9 mouse cellular contexts compared by ENCODE assay signal in genomic region chr6:24384193-24384888, GRCm38 (mm10).
DNase-seq lines count a peak whose midpoint lies in the region; ATAC-seq lines count a peak whose summit lies in the region.
"Had no signal": no experiment of that assay in that cellular context is flagged by ENCODE, and none has a peak within 500 bp of the region (broad histone marks: within the 10 kb centered on the region; RNA-seq: fewer than 3 reads in every experiment).

No protein-coding gene starts in this region.

- no peaks in the 10 kb centered on the region for H3K36me3 ChIP-seq in embryonic facial prominence, embryonic 10.5 days (replicated peaks)
- H3K36me3 ChIP-seq in stomach, embryonic 15.5 days, result no peaks in the 10 kb centered on the region
- H3K36me3 ChIP-seq in neural tube, embryonic 15.5 days, result no peaks in the 10 kb centered on the region
- H3K36me3 ChIP-seq: embryonic facial prominence, embryonic 12.5 days had no signal

- no peaks in the 10 kb centered on the region for H3K27me3 ChIP-seq in embryonic facial prominence, embryonic 10.5 days (replicated peaks; ENCODE audit: low read depth, poor library complexity, severe bottlenecking)
- no peaks in the 10 kb centered on the region for H3K27me3 ChIP-seq in stomach, embryonic 15.5 days (replicated peaks)
- H3K27me3 ChIP-seq in neural tube, embryonic 15.5 days (replicated peaks), result no peaks in the 10 kb centered on the region
- H3K27me3 ChIP-seq: embryonic facial prominence, embryonic 12.5 days had no signal

- peak; percentile 81 for DNase-seq in heart, adult 11 months
- DNase-seq in heart, adult 18-20 months, result no peak
- DNase-seq in ovary, postnatal 36 days (ENCODE audit: low spot score), result peak; percentile 6
- no peak for DNase-seq in ovary, adult 18-20 months (ENCODE audit: low spot score)
- peak; percentile 10 for DNase-seq in embryonic facial prominence, embryonic 10.5 days (ENCODE audit: low spot score)
- DNase-seq in embryo, embryonic 10.5 days (ENCODE audit: low spot score), result no peak

- no peak overlapping the region for H3K9ac ChIP-seq in stomach, embryonic 15.5 days
- H3K9ac ChIP-seq in neural tube, embryonic 15.5 days (replicated peaks), result no peak overlapping the region
- H3K9ac ChIP-seq: embryonic facial prominence, embryonic 12.5 days had no signal

- WGBS in embryonic facial prominence, embryonic 10.5 days, result 84% methylated on average over 11 of the region's 11 CpGs
- WGBS in stomach, embryonic 15.5 days, result 80% methylated on average over 11 of the region's 11 CpGs
- WGBS in neural tube, embryonic 15.5 days, result 87% methylated on average over 11 of the region's 11 CpGs

- ATAC-seq in stomach, embryonic 15.5 days (ENCODE audit: insufficient read depth, low FRiP score, low read depth), result peak; percentile 39; the same call in 1 of the 2 replicates
- no peak for ATAC-seq in neural tube, embryonic 15.5 days (ENCODE audit: low FRiP score)

- H3K4me3 ChIP-seq in embryonic facial prominence, embryonic 10.5 days, result no peak overlapping the region
- no peak overlapping the region for H3K4me3 ChIP-seq in stomach, embryonic 15.5 days (replicated peaks)
- H3K4me3 ChIP-seq in neural tube, embryonic 15.5 days (replicated peaks), result no peak overlapping the region
- H3K4me3 ChIP-seq: embryonic facial prominence, embryonic 12.5 days had no signal

- no peak overlapping the region for H3K4me2 ChIP-seq in stomach, embryonic 15.5 days
- no peak overlapping the region for H3K4me2 ChIP-seq in neural tube, embryonic 15.5 days
- H3K4me2 ChIP-seq: embryonic facial prominence, embryonic 12.5 days had no signal

- no peaks in the 10 kb centered on the region for H3K4me1 ChIP-seq in embryonic facial prominence, embryonic 10.5 days
- H3K4me1 ChIP-seq in stomach, embryonic 15.5 days, result no peaks in the 10 kb centered on the region
- H3K4me1 ChIP-seq in neural tube, embryonic 15.5 days, result no peaks in the 10 kb centered on the region
- H3K4me1 ChIP-seq: embryonic facial prominence, embryonic 12.5 days had no signal

- no peaks in the 10 kb centered on the region for H3K9me3 ChIP-seq in embryonic facial prominence, embryonic 10.5 days
- H3K9me3 ChIP-seq in stomach, embryonic 15.5 days, result no peaks in the 10 kb centered on the region
- no peaks in the 10 kb centered on the region for H3K9me3 ChIP-seq in neural tube, embryonic 15.5 days (replicated peaks)
- H3K9me3 ChIP-seq: embryonic facial prominence, embryonic 12.5 days had no signal

- no peak overlapping the region for H3K27ac ChIP-seq in embryonic facial prominence, embryonic 10.5 days (replicated peaks)
- no peak overlapping the region for H3K27ac ChIP-seq in stomach, embryonic 15.5 days
- no peak overlapping the region for H3K27ac ChIP-seq in neural tube, embryonic 15.5 days (replicated peaks)
- H3K27ac ChIP-seq: embryonic facial prominence, embryonic 12.5 days had no signal

Comparison
In these comparisons a context has a peak if more than half of its experiments do, and no peak if none do; other contexts are left out.
1. DNase-seq: peak in heart, adult 11 months (single experiment), ovary, postnatal 36 days (single experiment) and embryonic facial prominence, embryonic 10.5 days (single experiment); none in heart, adult 18-20 months (0 of 2), ovary, adult 18-20 months (single experiment) and embryo, embryonic 10.5 days (single experiment).